Mouse (Mus musculus) neural tube, embryonic 13.5 days (tissue): Measurements from ENCODE around the gene Dock2. TPM values are rescaled to one million over a fixed set of nuclear protein-coding genes. Genes with fewer than 3 reads are reported as not detected.

ENCODE experiments used
- ATAC-seq: fragments of 200-750 bp; cut with Nextera tagmentation; 2 replicates; pipeline ENCODE4 v1.8.0; 2017; ENCODE audit warnings: low read depth, mild to moderate bottlenecking, moderate TSS enrichment, moderate library complexity
- H3K27ac ChIP-seq: fragments of 300-500 bp; sonication (generic); replicated peaks from 2 replicates; pipeline ENCODE4 v1.5.1; 2015; ENCODE audit warnings: moderate library complexity, mild to moderate bottlenecking, inconsistent platforms
- H3K27me3 ChIP-seq: fragments of 300-500 bp; sonication (generic); 2 replicates; pipeline ENCODE4 v1.6.1; 2015; ENCODE audit warnings: mild to moderate bottlenecking, inconsistent platforms
- H3K36me3 ChIP-seq: fragments of 300-500 bp; sonication (generic); 2 replicates; pipeline ENCODE4 v1.6.1; 2015; ENCODE audit warnings: mild to moderate bottlenecking, inconsistent platforms
- H3K4me1 ChIP-seq: fragments of 300-500 bp; sonication (generic); replicated peaks from 2 replicates; pipeline ENCODE4 v1.6.1; 2015; ENCODE audit warnings: inconsistent platforms
- H3K4me2 ChIP-seq: fragments of 300-500 bp; sonication (generic); 2 replicates; pipeline ENCODE4 v1.6.1; 2015; ENCODE audit warnings: inconsistent platforms, mild to moderate bottlenecking, moderate library complexity
- H3K4me3 ChIP-seq: fragments of 300-500 bp; sonication (generic); 2 replicates; pipeline ENCODE4 v1.5.1; 2015; ENCODE audit warnings: mild to moderate bottlenecking, inconsistent platforms
- H3K9ac ChIP-seq: fragments of 300-500 bp; sonication (generic); 2 replicates; pipeline ENCODE4 v1.6.1; 2015; ENCODE audit warnings: moderate library complexity, mild to moderate bottlenecking, inconsistent platforms
- H3K9me3 ChIP-seq: fragments of 300-500 bp; sonication (generic); 2 replicates; pipeline ENCODE4 v1.6.1; 2016; ENCODE audit warnings: inconsistent platforms
- WGBS: fragments of 180-500 bp; shearing (Covaris S2); methylation state at CpG from one replicate; pipeline ENCODE4 v1.1.7; 2015; 5-methylcytosine and 5-hydroxymethylcytosine counted together
- polyA plus RNA-seq: library from polyadenylated mRNA; unstranded; fragments of >200 nt; fragmentation: Nextera tagmentation; extraction: Ambion mirVana; gene quantifications from 2 replicates; pipeline ENCODE4 v1.2.1, GENCODE M21; 2015

Dock2 gene
- polyA plus RNA-seq, 1 experiment from 2014 or later, result 0.80 TPM

- no peaks in the 10 kb centered on the region for H3K27me3 ChIP-seq
- no peak overlapping the region for H3K4me3 ChIP-seq
- no peaks in the 10 kb centered on the region for H3K36me3 ChIP-seq
- no peak overlapping the region for H3K4me2 ChIP-seq
- ATAC-seq, result peak; percentile 76
- whole genome bisulfite sequencing, result 53% methylated on average over 5 of the region's 5 CpGs
- H3K9me3 ChIP-seq, result no peaks in the 10 kb centered on the region
- H3K27ac ChIP-seq, result no peak overlapping the region
- 0 out of 2 replicates have a peak, but pooled peaks cover 5% of the 10 kb centered on the region for H3K4me1 ChIP-seq
- H3K9ac ChIP-seq, result no peak overlapping the region
Observed at GRCm38 (mm10) chr11:34518566-34518965, 265.1 kb downstream of the Dock2 start.

DNA sequence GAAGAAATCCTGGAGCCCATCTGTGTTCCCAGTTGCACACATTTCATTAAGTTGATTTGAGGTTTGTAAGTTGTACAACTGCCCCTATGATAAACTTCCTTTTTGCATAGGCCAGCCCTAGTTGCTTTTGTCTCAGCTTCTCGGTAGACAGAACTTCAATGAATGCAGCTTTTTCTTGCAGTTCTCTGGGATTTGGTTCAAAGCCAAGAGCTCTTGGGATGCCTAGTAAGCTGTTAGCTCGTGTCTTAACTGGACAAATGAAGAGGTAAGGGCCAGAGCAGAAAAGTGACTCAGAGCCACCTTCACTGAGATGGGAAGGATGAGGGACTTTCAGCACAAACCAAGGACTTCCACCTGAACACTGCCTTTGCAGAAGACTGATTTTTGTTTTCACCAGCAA, 266.7 kb downstream of the Dock2 start:
- no peaks in the 10 kb centered on the region for H3K36me3 ChIP-seq
- ATAC-seq, result no peak
- no peak overlapping the region for H3K4me2 ChIP-seq
- 31% methylated on average over 2 of the region's 2 CpGs for WGBS
- no peak overlapping the region for H3K4me3 ChIP-seq
- H3K9me3 ChIP-seq, result no peaks in the 10 kb centered on the region
- no peaks in the 10 kb centered on the region for H3K27me3 ChIP-seq
- H3K27ac ChIP-seq, result no peak overlapping the region
- H3K4me1 ChIP-seq, result 0 out of 2 replicates have a peak, but pooled peaks cover 5% of the 10 kb centered on the region
- no peak overlapping the region for H3K9ac ChIP-seq

- 77% methylated on average over 4 of the region's 4 CpGs for WGBS
- Histone ChIP-seq H3K4me3 (no peak overlapping the region), H3K9me3 (no peaks in the 10 kb centered on the region), H3K27ac (no peak overlapping the region), H3K4me2 (no peak overlapping the region), H3K9ac (no peak overlapping the region), H3K4me1 (0 out of 2 replicates have a peak, but pooled peaks cover 5% of the 10 kb centered on the region), H3K36me3 (no peaks in the 10 kb centered on the region), H3K27me3 (no peaks in the 10 kb centered on the region)
- ATAC-seq, result no peak
Observed at GRCm38 (mm10) chr11:34515301-34515700, 268.4 kb downstream of the Dock2 start.

DNA sequence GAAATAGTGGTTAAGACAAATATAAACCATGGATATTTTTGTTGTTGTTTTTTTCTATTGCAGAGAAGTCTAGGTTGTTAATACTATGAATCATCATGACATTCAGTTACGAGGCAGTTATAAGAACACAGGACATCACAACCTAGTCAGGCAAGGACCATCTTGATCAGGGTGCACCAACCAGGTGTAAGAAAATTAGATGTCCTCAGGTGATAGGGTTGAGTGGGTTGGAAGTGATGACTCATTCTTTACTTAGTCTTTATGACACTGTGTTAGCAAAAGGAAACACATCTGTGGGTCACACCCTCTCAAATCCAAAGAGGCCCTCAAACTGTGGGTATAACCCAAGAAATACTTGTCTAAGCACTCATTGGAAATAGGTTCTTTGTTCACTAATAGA, 277.3 kb downstream of the Dock2 start:
- H3K27ac ChIP-seq, result no peak overlapping the region
- H3K36me3 ChIP-seq, result no peaks in the 10 kb centered on the region
- ATAC-seq, result no peak
- no peaks in the 10 kb centered on the region for H3K9me3 ChIP-seq
- 94% methylated on average over 1 of the region's 1 CpGs for WGBS
- H3K27me3 ChIP-seq, result no peaks in the 10 kb centered on the region
- no peak overlapping the region for H3K4me3 ChIP-seq
- no peaks in the 10 kb centered on the region for H3K4me1 ChIP-seq
- no peak overlapping the region for H3K9ac ChIP-seq
- H3K4me2 ChIP-seq, result no peak overlapping the region

DNA sequence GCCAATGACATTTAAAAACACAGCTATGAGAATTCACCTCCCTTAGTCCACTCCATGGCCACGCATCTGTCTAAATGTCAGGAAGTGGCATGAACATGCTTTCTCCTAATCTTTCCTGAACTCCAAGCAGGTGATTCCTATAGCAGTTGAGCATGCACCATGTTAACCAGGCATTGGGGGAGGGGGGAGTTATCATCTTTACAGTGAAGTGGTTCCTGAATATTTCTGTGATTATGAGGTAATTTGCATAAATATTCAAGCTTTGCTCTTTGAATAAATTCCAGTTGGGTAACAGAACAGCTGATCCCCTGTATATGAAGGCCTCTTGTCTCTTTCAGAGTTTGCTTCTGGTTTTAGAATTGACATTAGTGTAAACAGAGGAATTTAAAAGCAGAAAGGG, 284.0 kb downstream of the Dock2 start:
- H3K36me3 ChIP-seq, result no peaks in the 10 kb centered on the region
- H3K9ac ChIP-seq, result no peak overlapping the region
- 92% methylated on average over 1 of the region's 1 CpGs for WGBS
- no peak overlapping the region for H3K4me3 ChIP-seq
- H3K9me3 ChIP-seq, result no peaks in the 10 kb centered on the region
- ATAC-seq, result no peak
- no peaks in the 10 kb centered on the region for H3K4me1 ChIP-seq
- no peak overlapping the region for H3K27ac ChIP-seq
- H3K27me3 ChIP-seq, result no peaks in the 10 kb centered on the region
- H3K4me2 ChIP-seq, result no peak overlapping the region

GRCm38 (mm10) chr11:34494682-34495081, 289.0 kb downstream of the Dock2 start:
- H3K27me3 ChIP-seq, result no peaks in the 10 kb centered on the region
- no peak overlapping the region for H3K27ac ChIP-seq
- H3K4me1 ChIP-seq, result no peaks in the 10 kb centered on the region
- ATAC-seq, result no peak
- no peaks in the 10 kb centered on the region for H3K9me3 ChIP-seq
- no peak overlapping the region for H3K4me3 ChIP-seq
- 50% methylated on average over 4 of the region's 4 CpGs for WGBS
- H3K36me3 ChIP-seq, result no peaks in the 10 kb centered on the region
- H3K4me2 ChIP-seq, result no peak overlapping the region
- no peak overlapping the region for H3K9ac ChIP-seq

DNA sequence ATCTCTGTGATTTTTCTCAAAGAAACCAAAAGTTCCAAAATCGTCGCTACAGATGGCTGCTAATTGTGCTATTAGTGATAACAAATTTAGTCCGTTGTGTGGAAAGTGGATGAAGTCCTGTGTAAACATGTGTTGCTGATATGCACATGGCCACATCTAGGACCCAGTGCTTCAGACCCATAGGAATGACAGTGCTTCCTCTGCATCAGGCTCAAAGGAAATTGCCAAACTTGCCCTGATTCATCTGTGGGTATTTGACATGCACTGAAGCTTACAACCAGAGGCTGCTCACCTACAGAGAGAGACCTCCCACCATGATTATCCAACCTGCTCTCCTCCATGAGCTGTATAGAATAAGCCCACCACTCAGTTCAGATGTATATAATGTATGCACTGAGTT, 290.7 kb downstream of the Dock2 start:
- Histone ChIP-seq H3K36me3 (no peaks in the 10 kb centered on the region), H3K4me2 (no peak overlapping the region), H3K9me3 (no peaks in the 10 kb centered on the region), H3K27ac (no peak overlapping the region), H3K4me3 (no peak overlapping the region), H3K27me3 (no peaks in the 10 kb centered on the region), H3K9ac (no peak overlapping the region), H3K4me1 (no peaks in the 10 kb centered on the region)
- ATAC-seq, result no peak
- WGBS, result 95% methylated on average over 3 of the region's 3 CpGs

- H3K4me1 ChIP-seq, result no peaks in the 10 kb centered on the region
- no peak overlapping the region for H3K4me3 ChIP-seq
- H3K27me3 ChIP-seq, result no peaks in the 10 kb centered on the region
- no peaks in the 10 kb centered on the region for H3K36me3 ChIP-seq
- no peak overlapping the region for H3K9ac ChIP-seq
- H3K4me2 ChIP-seq, result no peak overlapping the region
- WGBS, result 94% methylated on average over 2 of the region's 2 CpGs
- no peaks in the 10 kb centered on the region for H3K9me3 ChIP-seq
- no peak overlapping the region for H3K27ac ChIP-seq
- ATAC-seq, result no peak
Observed at GRCm38 (mm10) chr11:34492223-34492622, 291.5 kb downstream of the Dock2 start.

DNA sequence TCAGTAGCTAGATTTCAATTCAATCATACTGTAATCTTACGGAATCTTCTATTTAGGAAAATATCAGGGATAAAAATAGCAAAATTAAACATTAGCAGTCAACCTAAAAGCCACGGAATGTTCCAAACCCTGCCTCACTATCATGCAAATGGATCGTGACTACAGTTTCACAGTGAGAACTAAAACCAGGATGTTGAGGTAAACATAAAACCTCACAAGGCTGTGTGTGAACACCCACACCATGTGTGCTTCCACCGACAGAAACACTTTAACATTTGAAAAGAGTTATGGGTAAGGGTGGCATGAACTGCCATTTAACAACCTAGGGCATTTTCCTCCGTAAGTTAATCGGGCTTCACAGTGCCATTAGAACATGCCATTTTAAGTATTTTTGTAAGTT, 294.1 kb downstream of the Dock2 start:
- Histone ChIP-seq H3K9me3 (no peaks in the 10 kb centered on the region), H3K27ac (no peak overlapping the region), H3K4me2 (no peak overlapping the region), H3K36me3 (no peaks in the 10 kb centered on the region), H3K9ac (no peak overlapping the region), H3K4me3 (no peak overlapping the region), H3K27me3 (no peaks in the 10 kb centered on the region), H3K4me1 (no peaks in the 10 kb centered on the region)
- ATAC-seq, result no peak
- WGBS, result 83% methylated on average over 6 of the region's 6 CpGs

GRCm38 (mm10) chr11:34479301-34479700, 304.4 kb downstream of the Dock2 start:
- H3K36me3 ChIP-seq, result no peaks in the 10 kb centered on the region
- 67% methylated on average over 5 of the region's 5 CpGs for WGBS
- H3K27me3 ChIP-seq, result no peaks in the 10 kb centered on the region
- H3K9ac ChIP-seq, result no peak overlapping the region
- no peak overlapping the region for H3K4me3 ChIP-seq
- no peak overlapping the region for H3K4me2 ChIP-seq
- ATAC-seq, result no peak
- peaks cover 8% of the 10 kb centered on the region; the same call in 1 of the 2 replicates for H3K4me1 ChIP-seq
- H3K27ac ChIP-seq, result no peak overlapping the region
- H3K9me3 ChIP-seq, result no peaks in the 10 kb centered on the region

DNA sequence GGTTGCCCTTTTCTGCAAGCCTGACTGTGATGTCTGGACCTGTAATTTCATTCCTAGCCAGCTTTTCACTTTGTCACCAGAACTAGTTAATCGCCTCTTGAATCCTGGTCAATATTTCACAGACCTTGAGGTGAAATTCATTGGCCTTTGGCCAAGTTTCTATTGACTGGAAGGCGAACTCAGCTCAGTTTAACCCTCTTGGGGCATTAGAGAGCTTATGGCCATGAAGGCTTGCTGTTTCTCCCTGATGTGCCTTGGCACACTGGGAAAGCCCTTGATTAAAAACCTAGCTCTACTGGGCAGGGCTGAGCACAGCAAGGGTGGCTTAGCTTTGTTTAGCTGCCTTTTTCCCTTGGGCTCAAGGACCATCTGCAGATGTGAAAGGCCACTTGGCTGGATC, 313.9 kb downstream of the Dock2 start:
- Histone ChIP-seq H3K27me3 (no peaks in the 10 kb centered on the region; the same call in 1 of the 2 replicates), H3K9me3 (no peaks in the 10 kb centered on the region), H3K4me3 (no peak overlapping the region), H3K4me1 (peaks cover 14% of the 10 kb centered on the region; the same call in 1 of the 2 replicates), H3K27ac (no peak overlapping the region), H3K36me3 (no peaks in the 10 kb centered on the region), H3K4me2 (no peak overlapping the region), H3K9ac (no peak overlapping the region)
- 62% methylated on average over 2 of the region's 2 CpGs for WGBS
- ATAC-seq, result no peak

GRCm38 (mm10) chr11:34468571-34468970, 315.1 kb downstream of the Dock2 start:
- ATAC-seq, result no peak
- peaks cover 12% of the 10 kb centered on the region; the same call in 1 of the 2 replicates for H3K4me1 ChIP-seq
- 35% methylated on average over 3 of the region's 3 CpGs for WGBS
- H3K9ac ChIP-seq, result no peak overlapping the region
- H3K27ac ChIP-seq, result peak overlapping the region; percentile 18; the same call in 1 of the 2 replicates
- no peaks in the 10 kb centered on the region for H3K36me3 ChIP-seq
- no peaks in the 10 kb centered on the region for H3K9me3 ChIP-seq
- H3K4me2 ChIP-seq, result no peak overlapping the region
- H3K27me3 ChIP-seq, result no peaks in the 10 kb centered on the region; the same call in 1 of the 2 replicates
- no peak overlapping the region for H3K4me3 ChIP-seq

DNA sequence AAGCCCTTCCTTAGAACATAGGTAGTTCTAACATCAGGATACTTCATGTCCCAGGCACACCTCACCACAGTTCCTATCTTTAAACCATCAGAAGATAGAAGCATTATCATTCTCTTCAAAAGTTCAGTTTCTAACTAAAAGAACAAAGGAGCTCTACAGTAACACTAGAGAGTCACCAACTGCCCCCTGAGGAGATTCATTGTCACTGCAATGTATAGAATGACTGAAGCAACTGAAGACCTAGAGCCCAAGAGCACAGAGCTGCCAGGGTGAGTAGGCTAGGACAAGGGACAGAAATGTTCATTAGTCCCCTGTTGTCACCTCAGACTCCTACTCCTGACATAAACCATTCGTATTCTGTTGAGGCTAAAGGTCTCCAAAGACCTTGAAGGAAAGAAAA, 316.6 kb downstream of the Dock2 start:
- no peak overlapping the region for H3K9ac ChIP-seq
- no peak overlapping the region for H3K27ac ChIP-seq
- no peak overlapping the region for H3K4me2 ChIP-seq
- ATAC-seq, result no peak
- no peaks in the 10 kb centered on the region for H3K36me3 ChIP-seq
- H3K4me3 ChIP-seq, result no peak overlapping the region
- no peaks in the 10 kb centered on the region for H3K9me3 ChIP-seq
- 46% methylated on average over 1 of the region's 1 CpGs for WGBS
- peaks cover 12% of the 10 kb centered on the region; the same call in 1 of the 2 replicates for H3K4me1 ChIP-seq
- no peaks in the 10 kb centered on the region for H3K27me3 ChIP-seq
